Mouse (Mus musculus) lung, adult 2 months (tissue): ENCODE results near the gene Dhrs2. TPM values are rescaled to one million over a fixed set of nuclear protein-coding genes. Genes with fewer than 3 reads are reported as not detected.

Experiments
- DNase-seq: peaks from one replicate; pipeline ENCODE4 v3.0.0; 2022
- H3K4me1 ChIP-seq: fragments of 200-500 bp; 2 replicates; pipeline ENCODE4 v1.6.1; 2011; ENCODE audit warnings: low read length; ENCODE audit not compliant: control insufficient read depth, insufficient read depth
- H3K4me3 ChIP-seq: fragments of 200-500 bp; replicated peaks from 2 replicates; pipeline ENCODE3; 2011; ENCODE audit warnings: low read depth, mild to moderate bottlenecking, control low read depth, low read length; ENCODE audit errors: extremely low read depth
- CTCF ChIP-seq: fragments of 200-500 bp; IDR thresholded peaks from 2 replicates; pipeline ENCODE4 v1.5.1; 2011; ENCODE audit warnings: mild to moderate bottlenecking, low read length, control low read depth; ENCODE audit not compliant: insufficient read depth
- POLR2A ChIP-seq: fragments of 200-500 bp; IDR thresholded peaks from 2 replicates; pipeline ENCODE4 v1.6.1; 2011; ENCODE audit warnings: low read depth, mild to moderate bottlenecking, control low read depth, low read length, borderline replicate concordance; ENCODE audit errors: extremely low read depth
- WGBS: fragments of 180-500 bp; shearing (Covaris S2); methylation state at CpG from one replicate; pipeline ENCODE4 v1.1.7; 2018; 5-methylcytosine and 5-hydroxymethylcytosine counted together
- polyA plus RNA-seq: library from polyadenylated mRNA; depleted of rRNA; stranded (reverse); fragments of >200 nt; gene quantifications from 2 replicates; pipeline ENCODE4 v1.2.3, GENCODE M21; 2012; rRNA removed

Dhrs2 gene
- polyA plus RNA-seq, 1 experiment: not detected

GRCm38 (mm10) chr14:55236685-55237084 is 14.9 kb downstream of the Dhrs2 start:
- Histone ChIP-seq H3K4me3 (no peak overlapping the region), H3K4me1 (no peaks in the 10 kb centered on the region)
- WGBS: 62% methylated on average over 2 of the region's 2 CpGs
- TF ChIP-seq CTCF: no peak
- no peak for DNase-seq

DNA sequence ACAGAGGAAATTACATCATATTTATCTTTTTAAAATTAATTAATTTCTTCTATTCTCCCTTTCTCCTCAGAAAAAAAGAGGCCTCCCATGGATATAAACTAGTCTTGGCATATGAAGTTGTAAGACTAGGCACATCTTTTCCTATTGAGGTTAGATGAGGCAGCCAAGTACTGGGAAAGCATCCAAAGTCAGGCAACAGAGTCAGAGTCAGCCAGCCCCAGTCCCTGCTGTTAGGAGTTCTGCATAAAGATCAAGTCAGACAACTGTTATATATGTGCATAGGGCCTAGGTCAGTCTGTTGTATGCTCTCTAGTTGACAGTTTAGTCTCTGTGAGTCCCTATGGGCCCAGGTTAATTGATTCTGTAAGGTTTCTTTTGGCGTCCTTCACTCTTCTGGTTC is 20.9 kb downstream of the Dhrs2 start:
- Histone ChIP-seq H3K4me1 (no peaks in the 10 kb centered on the region), H3K4me3 (no peak overlapping the region)
- 93% methylated on average over 1 of the region's 1 CpGs for WGBS
- TF ChIP-seq CTCF: no peak
- TF ChIP-seq POLR2A: no peak
- no peak for DNase-seq

DNA sequence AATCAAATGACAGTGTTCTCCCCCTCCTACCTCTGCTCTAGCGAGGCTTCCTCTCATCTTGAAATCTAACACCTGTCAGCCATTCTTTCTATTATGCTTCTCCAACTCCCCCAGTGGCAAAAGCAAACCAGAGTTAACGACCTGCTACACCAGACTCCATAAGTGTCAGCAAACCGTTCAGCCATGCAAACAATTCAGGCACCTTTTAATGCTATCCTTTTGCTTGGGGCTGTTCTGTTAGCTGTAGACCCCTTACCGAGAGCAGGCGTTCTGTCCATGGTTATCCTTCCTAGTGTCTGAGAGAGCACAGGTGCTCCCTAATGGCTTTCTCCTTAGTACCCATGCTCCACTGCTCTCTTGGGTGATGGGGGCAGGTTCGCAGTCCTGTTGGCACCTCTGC is 25.4 kb downstream of the Dhrs2 start:
- 55% methylated on average over 6 of the region's 6 CpGs for WGBS
- no peak for TF ChIP-seq CTCF
- TF ChIP-seq POLR2A: no peak
- H3K4me3 ChIP-seq: no peak overlapping the region
- no peaks in the 10 kb centered on the region for H3K4me1 ChIP-seq
- no peak for DNase-seq

GRCm38 (mm10) chr14:55248284-55248683 is 26.5 kb downstream of the Dhrs2 start:
- TF ChIP-seq CTCF: no peak
- no peak for TF ChIP-seq POLR2A
- DNase-seq: no peak
- 74% methylated on average over 6 of the region's 6 CpGs for WGBS
- Histone ChIP-seq H3K4me3 (no peak overlapping the region), H3K4me1 (no peaks in the 10 kb centered on the region)

DNA sequence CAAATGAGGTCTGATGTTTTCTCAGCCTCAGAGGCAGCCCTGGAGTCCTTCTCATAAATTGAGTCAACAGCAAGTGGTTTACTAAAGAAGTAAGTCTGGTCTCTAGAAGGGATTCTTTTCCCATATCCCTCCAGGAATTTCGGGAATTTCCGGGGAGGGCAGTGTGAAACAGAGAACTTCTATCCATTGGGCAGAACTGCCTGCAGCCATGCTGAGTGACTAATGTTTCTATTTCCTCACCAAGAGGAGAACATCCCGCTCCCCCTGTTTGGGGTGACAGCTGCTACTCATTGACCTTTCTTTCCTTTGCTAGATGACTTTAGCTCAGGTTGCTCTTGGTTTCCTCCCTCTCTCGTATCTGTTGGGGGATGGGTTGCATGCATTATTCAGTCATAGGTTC is 31.8 kb downstream of the Dhrs2 start:
- TF ChIP-seq CTCF (no peak), POLR2A (no peak)
- Histone ChIP-seq H3K4me1 (no peaks in the 10 kb centered on the region), H3K4me3 (no peak overlapping the region)
- 49% methylated on average over 4 of the region's 4 CpGs for WGBS
- DNase-seq: no peak

DNA sequence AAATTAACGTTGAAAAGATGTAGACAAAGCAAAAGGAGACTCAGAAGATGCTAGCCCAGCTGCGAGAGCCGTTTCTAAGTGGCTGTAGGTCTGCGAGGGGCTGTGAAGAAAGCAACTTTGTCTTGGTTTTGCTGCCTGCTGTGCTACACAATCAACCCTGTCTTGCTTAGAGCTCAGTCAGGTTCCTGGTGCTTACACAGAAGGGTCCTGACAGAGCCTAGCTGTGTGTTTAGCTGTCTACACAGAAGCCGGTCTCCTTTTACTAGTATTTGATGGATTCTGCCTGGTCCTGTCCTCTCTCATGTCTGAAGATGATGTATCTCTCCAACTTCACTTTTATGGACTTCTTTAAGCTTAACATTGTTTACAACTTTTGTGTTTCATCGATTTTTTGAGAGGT is 33.6 kb downstream of the Dhrs2 start:
- Histone ChIP-seq H3K4me3 (no peak overlapping the region), H3K4me1 (no peaks in the 10 kb centered on the region)
- no peak for TF ChIP-seq POLR2A
- TF ChIP-seq CTCF: no peak
- 75% methylated on average over 6 of the region's 6 CpGs for WGBS
- DNase-seq: no peak

DNA sequence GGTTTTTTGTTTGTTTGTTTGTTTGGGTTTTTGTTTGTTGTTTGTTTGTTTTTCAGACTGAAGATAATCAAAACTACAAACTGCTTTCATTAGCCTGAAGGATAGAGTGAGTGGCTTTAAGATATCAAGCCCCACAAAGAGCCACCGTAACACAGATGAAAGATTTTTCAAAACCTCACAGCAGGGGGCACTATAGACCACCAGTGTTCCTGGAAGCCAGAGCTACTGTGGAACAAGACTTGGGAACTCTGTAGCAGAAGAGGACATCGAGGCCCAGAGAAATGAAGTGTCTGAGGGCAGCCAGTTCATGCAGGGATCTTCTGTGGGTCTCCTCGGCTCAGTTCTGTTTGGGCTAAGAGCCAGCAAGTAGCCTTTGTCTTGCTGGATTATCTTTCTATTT is 49.4 kb downstream of the Dhrs2 start:
- TF ChIP-seq CTCF (no peak), POLR2A (no peak)
- 24% methylated on average over 3 of the region's 3 CpGs for WGBS
- DNase-seq: peak; percentile 10
- Histone ChIP-seq H3K4me3 (no peak overlapping the region), H3K4me1 (no peaks in the 10 kb centered on the region)

GRCm38 (mm10) chr14:55273023-55273422 is 51.2 kb downstream of the Dhrs2 start:
- WGBS: 79% methylated on average over 4 of the region's 4 CpGs
- no peak for DNase-seq
- Histone ChIP-seq H3K4me3 (no peak overlapping the region), H3K4me1 (no peaks in the 10 kb centered on the region)
- TF ChIP-seq POLR2A (no peak), CTCF (no peak)

DNA sequence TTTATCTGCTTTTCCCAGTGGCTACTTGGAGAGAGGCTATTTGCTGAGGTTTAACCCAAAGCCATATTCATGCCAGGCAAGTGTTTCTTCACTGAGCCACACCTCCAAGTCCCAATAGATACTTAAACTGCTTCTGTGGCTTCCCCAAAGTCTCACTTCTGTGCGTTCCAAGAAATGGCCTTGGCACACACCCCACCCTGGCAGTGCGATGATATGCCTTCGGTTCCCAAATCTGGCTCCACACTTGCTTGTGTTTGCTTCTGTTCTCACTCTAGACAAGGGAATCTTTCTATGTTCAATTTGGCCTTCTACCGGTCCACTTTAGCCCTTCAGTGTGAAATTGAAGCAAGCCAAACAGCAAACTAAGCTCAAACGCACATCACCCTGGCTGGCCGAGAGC is 53.0 kb downstream of the Dhrs2 start:
- TF ChIP-seq CTCF: no peak
- no peak for TF ChIP-seq POLR2A
- WGBS: 75% methylated on average over 6 of the region's 6 CpGs
- Histone ChIP-seq H3K4me1 (no peaks in the 10 kb centered on the region), H3K4me3 (no peak overlapping the region)
- no peak for DNase-seq

DNA sequence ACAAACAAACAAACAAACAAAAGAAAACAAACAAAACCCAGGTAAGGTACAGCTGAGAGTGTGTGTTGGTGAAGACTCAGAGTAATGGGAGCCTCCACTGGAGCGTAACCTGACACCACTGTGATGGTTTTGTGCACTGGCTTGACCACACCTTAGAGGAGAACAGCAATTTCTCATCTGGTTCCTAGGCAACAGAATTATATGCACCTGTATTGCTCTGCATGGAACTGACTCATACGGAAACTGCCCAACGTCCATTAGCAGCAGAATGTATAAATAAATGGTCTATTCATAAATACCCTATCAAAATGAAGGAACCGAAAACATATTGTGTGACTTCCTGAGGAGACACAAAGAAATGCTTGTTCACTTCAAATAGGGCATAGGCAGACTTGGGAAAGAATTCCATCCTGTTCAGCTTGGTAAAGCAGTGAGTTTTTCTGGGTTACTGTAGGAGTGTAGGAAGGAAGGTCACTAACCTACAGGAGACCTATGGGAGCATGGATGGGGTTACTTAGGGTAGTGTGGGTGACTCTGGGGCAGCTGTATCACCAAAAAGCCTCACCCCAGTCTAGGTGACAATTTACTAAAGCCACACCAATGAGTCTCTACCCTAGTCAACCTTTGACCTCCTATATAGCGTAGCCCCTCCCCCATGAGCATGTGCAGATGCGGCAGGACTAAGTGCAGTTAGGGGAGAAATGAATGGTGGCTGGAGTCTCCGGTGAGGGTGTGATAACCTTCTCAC is 57.7 kb downstream of the Dhrs2 start:
- 61% methylated on average over 7 of the region's 7 CpGs for WGBS
- no peak overlapping the region for H3K4me3 ChIP-seq
- H3K4me1 ChIP-seq: no peaks in the 10 kb centered on the region
- TF ChIP-seq POLR2A (no peak), CTCF (no peak)
- no peak for DNase-seq

Other genes with a start within 250 kb of the Dhrs2 start
- gene Gm17428, start 245.1 kb upstream of the Dhrs2 start, polyA plus RNA-seq: not detected in 2 replicates
- gene Myh7, start 227.4 kb upstream of the Dhrs2 start, polyA plus RNA-seq: 8.0 and 13.3 TPM in 2 replicates
- 12.7 and 17.0 TPM in 2 replicates for gene Ngdn, start 206.6 kb upstream of the Dhrs2 start, polyA plus RNA-seq
- 1.7 and 2.3 TPM in 2 replicates for gene Zfhx2, start 129.7 kb upstream of the Dhrs2 start, polyA plus RNA-seq
- 5.2 and 9.2 TPM in 2 replicates for gene Thtpa, start 127.2 kb upstream of the Dhrs2 start, polyA plus RNA-seq
- 23.8 and 30.8 TPM in 2 replicates for gene Ap1g2, start 115.4 kb upstream of the Dhrs2 start, polyA plus RNA-seq
- gene Jph4, start 105.1 kb upstream of the Dhrs2 start, polyA plus RNA-seq: 0.32 and 0.43 TPM in 2 replicates